Comparison of ENCODE assay signal across 11 mouse cellular contexts in the genomic region with DNA sequence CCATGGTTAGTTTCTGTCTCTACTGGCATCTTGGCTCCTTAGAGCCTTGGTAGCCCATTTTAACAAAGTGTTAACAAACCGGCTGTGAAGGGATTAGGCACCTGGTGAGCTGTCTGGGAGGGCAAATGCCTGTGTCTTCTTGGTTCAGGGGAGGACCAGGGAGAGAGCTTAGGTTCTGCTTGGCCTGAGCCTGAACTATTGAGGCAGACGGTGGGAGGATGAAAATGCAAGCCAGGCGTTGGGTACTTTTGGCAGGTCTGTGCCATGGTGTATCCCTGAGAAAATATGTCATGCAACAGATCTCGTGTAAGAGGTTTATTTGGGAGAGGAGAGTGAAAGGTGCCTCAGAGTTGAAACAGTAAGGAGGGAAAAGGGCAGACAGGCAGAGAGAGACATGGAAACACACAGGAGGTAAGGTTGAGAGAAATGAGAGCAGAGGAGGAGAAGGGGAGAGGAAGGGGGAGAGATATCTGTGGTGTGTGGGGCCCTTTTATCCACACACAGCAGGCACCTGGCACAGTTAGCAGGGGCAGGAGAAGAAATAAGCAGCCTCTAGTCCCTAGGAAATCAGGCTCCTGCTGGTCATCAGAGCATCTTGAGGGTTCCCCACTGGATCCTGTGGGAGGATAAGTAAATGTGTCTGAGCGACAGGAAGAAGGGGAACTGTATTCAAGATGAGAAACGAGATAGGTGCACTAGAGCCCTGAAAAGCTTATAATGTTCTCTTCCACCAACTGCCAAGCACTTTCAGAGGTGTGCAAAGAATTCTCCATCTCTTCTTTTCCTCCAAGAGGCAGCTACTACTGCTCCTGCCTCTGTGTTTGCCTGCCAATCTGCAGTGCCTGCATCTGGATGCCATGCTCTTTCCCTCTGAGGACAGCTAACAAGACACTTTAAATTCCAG. TPM values are rescaled to one million over a fixed set of nuclear protein-coding genes. Genes with fewer than 3 reads are reported as not detected.
DNase-seq lines count a peak whose midpoint lies in the region; ATAC-seq and TF ChIP-seq lines count a peak whose summit lies in the region.
"Had no signal": no experiment of that assay in that cellular context is flagged by ENCODE, and none has a peak within 500 bp of the region (broad histone marks: within the 10 kb centered on the region; RNA-seq: fewer than 3 reads in every experiment).

No protein-coding gene starts in this region.

- H3K4me3 ChIP-seq in embryonic facial prominence, embryonic 14.5 days (ENCODE audit: low read depth, low read length): no peak overlapping the region; the same call in 1 of the 2 replicates
- H3K4me3 ChIP-seq in embryonic facial prominence, embryonic 10.5 days: no peak overlapping the region
- peak overlapping the region; percentile 66 for H3K4me3 ChIP-seq in lung, adult 2 months (replicated peaks; ENCODE audit: extremely low read depth, low read depth, low read length)
- H3K4me3 ChIP-seq in stomach, postnatal 0 days (ENCODE audit: low read depth, low read length): peak overlapping the region; percentile 24

- intact Hi-C loops in left cerebral cortex, postnatal 25 days (cut with DNase I): no loop called here
- intact Hi-C loops in gastrocnemius, postnatal 14 days (cut with DNase I; ENCODE audit: low total_unique reads): no loop called here

- TF ChIP-seq CTCF in lung, adult 2 months (IDR thresholded peaks at IDR 0.05; ENCODE audit: insufficient read depth, low read length): no peak
- TF ChIP-seq CTCF in stomach, postnatal 0 days (IDR thresholded peaks at IDR 0.05; ENCODE audit: low read depth): no peak

- H3K36me3 ChIP-seq in embryonic facial prominence, embryonic 14.5 days (ENCODE audit: control insufficient read depth, insufficient read depth, low read length): no peaks in the 10 kb centered on the region
- H3K36me3 ChIP-seq in embryonic facial prominence, embryonic 10.5 days (replicated peaks): no peaks in the 10 kb centered on the region
- H3K36me3 ChIP-seq in stomach, postnatal 0 days (ENCODE audit: control insufficient read depth, insufficient read depth, low read length): no peaks in the 10 kb centered on the region

- H3K4me1 ChIP-seq in embryonic facial prominence, embryonic 14.5 days (ENCODE audit: control insufficient read depth, insufficient read depth, low read length): 0 out of 2 replicates have a peak, but pooled peaks cover 2% of the 10 kb centered on the region
- H3K4me1 ChIP-seq in embryonic facial prominence, embryonic 10.5 days: no peaks in the 10 kb centered on the region
- no peaks in the 10 kb centered on the region; the same call in 1 of the 2 replicates for H3K4me1 ChIP-seq in lung, adult 2 months (ENCODE audit: control insufficient read depth, insufficient read depth, low read length)
- no peaks in the 10 kb centered on the region for H3K4me1 ChIP-seq in stomach, postnatal 0 days (replicated peaks; ENCODE audit: control insufficient read depth, insufficient read depth)

- no peaks in the 10 kb centered on the region for H3K9me3 ChIP-seq in embryonic facial prominence, embryonic 14.5 days (ENCODE audit: control insufficient read depth, low read length)
- H3K9me3 ChIP-seq in embryonic facial prominence, embryonic 10.5 days: no peaks in the 10 kb centered on the region
- H3K9me3 ChIP-seq in stomach, postnatal 0 days (ENCODE audit: control insufficient read depth, low read length): no peaks in the 10 kb centered on the region

- no peaks in the 10 kb centered on the region for H3K27me3 ChIP-seq in embryonic facial prominence, embryonic 14.5 days (replicated peaks; ENCODE audit: control insufficient read depth, insufficient read depth, low read length)
- H3K27me3 ChIP-seq in embryonic facial prominence, embryonic 10.5 days (replicated peaks; ENCODE audit: low read depth, poor library complexity, severe bottlenecking): no peaks in the 10 kb centered on the region
- H3K27me3 ChIP-seq in stomach, postnatal 0 days (ENCODE audit: control insufficient read depth, insufficient read depth, low read length): no peaks in the 10 kb centered on the region

- 0 out of 2 replicates have a peak overlapping the region, but pooled peaks have one; percentile 2 for H3K4me2 ChIP-seq in embryonic facial prominence, embryonic 14.5 days (ENCODE audit: low read depth, low read length)
- peak overlapping the region; percentile 42 for H3K4me2 ChIP-seq in stomach, postnatal 0 days (replicated peaks; ENCODE audit: low read depth)
- H3K4me2 ChIP-seq: midbrain, embryonic 11.5 days had no signal

- no peak for DNase-seq in embryonic facial prominence, embryonic 14.5 days (ENCODE audit: low spot score)
- no peak for DNase-seq in embryonic facial prominence, embryonic 10.5 days (ENCODE audit: low spot score)
- no peak for DNase-seq in lung, adult 2 months
- DNase-seq in lung, postnatal 36 days: no peak
- peak; percentile 69 for DNase-seq in induced T-regulatory cell, adult 2 months (ENCODE audit: low read depth)
- DNase-seq in stomach, postnatal 0 days (ENCODE audit: low spot score): peak; percentile 13
- DNase-seq in left cerebral cortex, postnatal 25 days (ENCODE audit: low spot score in 2 of 2): no peak
- no peak for DNase-seq in gastrocnemius, postnatal 14 days
- DNase-seq: cerebellum, adult 2 months had no signal

- no peak overlapping the region for H3K27ac ChIP-seq in embryonic facial prominence, embryonic 14.5 days (replicated peaks; ENCODE audit: low read depth, low read length)
- no peak overlapping the region for H3K27ac ChIP-seq in embryonic facial prominence, embryonic 10.5 days (replicated peaks)
- H3K27ac ChIP-seq in stomach, postnatal 0 days (replicated peaks): peak overlapping the region; percentile 53; the same call in 1 of the 2 replicates

- ATAC-seq in embryonic facial prominence, embryonic 14.5 days (ENCODE audit: low read depth): no peak
- no peak for ATAC-seq in stomach, postnatal 0 days (ENCODE audit: low FRiP score, low TSS enrichment)

- WGBS in embryonic facial prominence, embryonic 14.5 days: 19% methylated on average over 6 of the region's 6 CpGs
- WGBS in embryonic facial prominence, embryonic 10.5 days: 21% methylated on average over 6 of the region's 6 CpGs
- 11% methylated on average over 6 of the region's 6 CpGs for WGBS in lung, adult 2 months
- 19% methylated on average over 6 of the region's 6 CpGs for WGBS in stomach, postnatal 0 days

- TF ChIP-seq POLR2A in lung, adult 2 months (IDR thresholded peaks at IDR 0.05; ENCODE audit: borderline replicate concordance, extremely low read depth, low read depth, low read length): no peak

- TF ChIP-seq EP300 in stomach, postnatal 0 days (optimal IDR thresholded peaks at IDR 0.05): no peak

- no peak overlapping the region for H3K9ac ChIP-seq in embryonic facial prominence, embryonic 14.5 days (ENCODE audit: low read depth, low read length)
- H3K9ac ChIP-seq in stomach, postnatal 0 days (ENCODE audit: low read length): 0 out of 2 replicates have a peak overlapping the region, but pooled peaks have one; percentile 18

RNA-seq across cellular contexts. Expression of a gene that starts 0.8 kb away (rescaled TPM):
- polyA plus RNA-seq in embryonic facial prominence, embryonic 14.5 days (2014; fragmentation: Nextera tagmentation; extraction: Ambion mirVana): 7.1 and 9.6 TPM in 2 replicates
- 0.64 and 0.97 TPM in 2 replicates for polyA plus RNA-seq in embryonic facial prominence, embryonic 10.5 days (2016; fragmentation: Nextera tagmentation; extraction: Ambion mirVana)
- 6.5 and 10.1 TPM in 2 replicates for polyA plus RNA-seq in lung, adult 2 months (2012; rRNA removed)
- 22.1 and 23.1 TPM in 2 replicates for polyA plus RNA-seq in stomach, postnatal 0 days (2015; fragmentation: Nextera tagmentation; extraction: Ambion mirVana)
- 1 to 10 TPM; 1.3 to 1.6 TPM for total RNA-seq in left cerebral cortex, postnatal 25 days (2021)
- total RNA-seq in gastrocnemius, postnatal 14 days (2021): 1 to 10 TPM in 1 of 2 experiments, under 1 TPM in 1; 0.84 to 1.1 TPM

RNA-seq across cellular contexts. Expression of a gene that starts 45.1 kb away (rescaled TPM):
- 1.0 and 1.4 TPM in 2 replicates for polyA plus RNA-seq in embryonic facial prominence, embryonic 14.5 days (2014; fragmentation: Nextera tagmentation; extraction: Ambion mirVana)
- 0.11 and 0.14 TPM in 2 replicates for polyA plus RNA-seq in embryonic facial prominence, embryonic 10.5 days (2016; fragmentation: Nextera tagmentation; extraction: Ambion mirVana)
- polyA plus RNA-seq in lung, adult 2 months (2012; rRNA removed): 0.20 and 0.60 TPM in 2 replicates
- 0.33 and 0.35 TPM in 2 replicates for polyA plus RNA-seq in stomach, postnatal 0 days (2015; fragmentation: Nextera tagmentation; extraction: Ambion mirVana)
- total RNA-seq in left cerebral cortex, postnatal 25 days (2021): under 1 TPM; 0.50 to 0.87 TPM
- total RNA-seq in gastrocnemius, postnatal 14 days (2021): under 1 TPM; 0.18 to 0.27 TPM

RNA-seq across cellular contexts. Expression of a gene that starts 51.0 kb away (rescaled TPM):
- 0.29 and 0.50 TPM in 2 replicates for polyA plus RNA-seq in embryonic facial prominence, embryonic 14.5 days (2014; fragmentation: Nextera tagmentation; extraction: Ambion mirVana)
- not detected in 2 replicates for polyA plus RNA-seq in embryonic facial prominence, embryonic 10.5 days (2016; fragmentation: Nextera tagmentation; extraction: Ambion mirVana)
- polyA plus RNA-seq in lung, adult 2 months (2012; rRNA removed): 1.2 and 4.2 TPM in 2 replicates
- polyA plus RNA-seq in stomach, postnatal 0 days (2015; fragmentation: Nextera tagmentation; extraction: Ambion mirVana): 0.17 and 0.29 TPM in 2 replicates
- not detected for total RNA-seq in left cerebral cortex, postnatal 25 days (2021)
- not detected for total RNA-seq in gastrocnemius, postnatal 14 days (2021)
- total RNA-seq: layer of hippocampus, postnatal 25 days had no signal

Comparison
In these comparisons a context has a peak if more than half of its experiments do, and no peak if none do; other contexts are left out.
1. DNase-seq: peak in induced T-regulatory cell, adult 2 months (single experiment) and stomach, postnatal 0 days (single experiment); none in embryonic facial prominence, embryonic 14.5 days (single experiment), embryonic facial prominence, embryonic 10.5 days (single experiment), lung, adult 2 months (single experiment), lung, postnatal 36 days (single experiment), left cerebral cortex, postnatal 25 days (0 of 2) and gastrocnemius, postnatal 14 days (single experiment).
2. H3K4me3 ChIP-seq: peak in lung, adult 2 months (single experiment) and stomach, postnatal 0 days (single experiment); none in embryonic facial prominence, embryonic 14.5 days (single experiment) and embryonic facial prominence, embryonic 10.5 days (single experiment).